Comparison of ENCODE assay signal across 26 mouse cellular contexts in genomic region chr17:73306626-73307025, GRCm38 (mm10).
DNase-seq lines count a peak whose midpoint lies in the region; ATAC-seq and TF ChIP-seq lines count a peak whose summit lies in the region.
"Had no signal": no experiment of that assay in that cellular context is flagged by ENCODE, and none has a peak within 500 bp of the region (broad histone marks: within the 10 kb centered on the region; RNA-seq: fewer than 3 reads in every experiment).

No protein-coding gene starts in this region.

- H3K4me3 ChIP-seq in hindbrain, embryonic 10.5 days: no peak overlapping the region
- no peak overlapping the region for H3K4me3 ChIP-seq in hindbrain, postnatal 0 days (ENCODE audit: low read length)
- H3K4me3 ChIP-seq: embryonic facial prominence, embryonic 10.5 days; hindbrain, embryonic 13.5 days; limb, embryonic 12.5 days; midbrain, embryonic 12.5 days; neural tube, embryonic 12.5 days had no signal

- peak overlapping the region; percentile 31; the same call in 1 of the 2 replicates for H3K27ac ChIP-seq in hindbrain, embryonic 10.5 days
- H3K27ac ChIP-seq in hindbrain, postnatal 0 days: no peak overlapping the region
- H3K27ac ChIP-seq: embryonic facial prominence, embryonic 10.5 days; hindbrain, embryonic 13.5 days; limb, embryonic 12.5 days; midbrain, embryonic 12.5 days; neural tube, embryonic 12.5 days had no signal

- intact Hi-C loops in left cerebral cortex, postnatal 4 days (cut with DNase I): no loop called here
- intact Hi-C loops in left cerebral cortex, postnatal 14 days (cut with DNase I): loop anchor here (10.0 kb wide), 2 partner anchors 178 to 408 kb away; partner anchors contain the start of gene Galnt14

- ATAC-seq in hindbrain, postnatal 0 days: no peak
- ATAC-seq: CD4-positive, CD25-positive, alpha-beta regulatory T cell, adult 4 months; forebrain, postnatal 0 days; liver, postnatal 0 days had no signal

- no peaks in the 10 kb centered on the region for H3K9me3 ChIP-seq in hindbrain, embryonic 10.5 days
- no peaks in the 10 kb centered on the region for H3K9me3 ChIP-seq in hindbrain, postnatal 0 days (ENCODE audit: low read length)
- H3K9me3 ChIP-seq: embryonic facial prominence, embryonic 10.5 days; hindbrain, embryonic 13.5 days; limb, embryonic 12.5 days; midbrain, embryonic 12.5 days; neural tube, embryonic 12.5 days had no signal

- no peak overlapping the region for H3K4me2 ChIP-seq in hindbrain, postnatal 0 days (ENCODE audit: low read depth, low read length)
- H3K4me2 ChIP-seq: heart, embryonic 11.5 days; hindbrain, embryonic 13.5 days; limb, embryonic 12.5 days; liver, embryonic 11.5 days; midbrain, embryonic 12.5 days; neural tube, embryonic 12.5 days had no signal

- TF ChIP-seq CTCF in hindbrain, postnatal 0 days (IDR thresholded peaks at IDR 0.05; ENCODE audit: low read depth): no peak

- H3K36me3 ChIP-seq in hindbrain, embryonic 10.5 days: no peaks in the 10 kb centered on the region
- H3K36me3 ChIP-seq in hindbrain, postnatal 0 days (ENCODE audit: insufficient read depth, low read length): no peaks in the 10 kb centered on the region
- H3K36me3 ChIP-seq: embryonic facial prominence, embryonic 10.5 days; hindbrain, embryonic 13.5 days; limb, embryonic 12.5 days; midbrain, embryonic 12.5 days; neural tube, embryonic 12.5 days had no signal

- WGBS in hindbrain, embryonic 10.5 days: 36% methylated on average over 7 of the region's 7 CpGs
- 41% methylated on average over 7 of the region's 7 CpGs for WGBS in hindbrain, postnatal 0 days

- H3K9ac ChIP-seq in hindbrain, postnatal 0 days (replicated peaks; ENCODE audit: low read length): no peak overlapping the region
- H3K9ac ChIP-seq: forebrain, postnatal 0 days; hindbrain, embryonic 13.5 days; limb, embryonic 12.5 days; liver, postnatal 0 days; midbrain, embryonic 12.5 days; neural tube, embryonic 12.5 days had no signal

- peaks cover 12% of the 10 kb centered on the region; the same call in 1 of the 2 replicates for H3K27me3 ChIP-seq in hindbrain, embryonic 10.5 days (ENCODE audit: insufficient read depth, poor library complexity, severe bottlenecking)
- H3K27me3 ChIP-seq in hindbrain, postnatal 0 days (ENCODE audit: insufficient read depth, low read length): no peaks in the 10 kb centered on the region
- H3K27me3 ChIP-seq: neural tube, embryonic 12.5 days had no signal

- peaks cover 25% of the 10 kb centered on the region for H3K4me1 ChIP-seq in hindbrain, embryonic 10.5 days (replicated peaks)
- no peaks in the 10 kb centered on the region for H3K4me1 ChIP-seq in hindbrain, postnatal 0 days (ENCODE audit: insufficient read depth, low read length)
- H3K4me1 ChIP-seq: neural tube, embryonic 12.5 days had no signal

- peak; percentile 24 for DNase-seq in embryo, embryonic 10 days (ENCODE audit: low spot score)
- DNase-seq in embryo, embryonic 11 days: no peak
- DNase-seq in hindbrain, embryonic 10.5 days (ENCODE audit: low spot score): peak; percentile 17
- DNase-seq in hindbrain, postnatal 0 days (ENCODE audit: low spot score): no peak
- DNase-seq in left cerebral cortex, postnatal 4 days: peak; percentile 48
- no peak for DNase-seq in left cerebral cortex, postnatal 14 days (ENCODE audit: low spot score in 2 of 2)
- peak; percentile 24 for DNase-seq in ZHBTc4 (ENCODE audit: low read depth, low spot score)
- DNase-seq in urinary bladder, postnatal 4 days (ENCODE audit: low spot score in 2 of 2): no peak
- DNase-seq: adrenal gland, postnatal 36 days; cerebellum, adult 11 months; cerebellum, adult 9-11 months; forebrain, postnatal 0 days; gastrocnemius, postnatal 25 days; heart, postnatal 14 days; kidney, adult 9 months; liver, postnatal 0 days; lung, postnatal 10 days; thymus, postnatal 25 days had no signal

Comparison
In these comparisons a context has a peak if more than half of its experiments do, and no peak if none do; other contexts are left out.
1. DNase-seq: peak in embryo, embryonic 10 days (single experiment), hindbrain, embryonic 10.5 days (single experiment), left cerebral cortex, postnatal 4 days (single experiment) and ZHBTc4 (single experiment); none in embryo, embryonic 11 days (single experiment), hindbrain, postnatal 0 days (single experiment), left cerebral cortex, postnatal 14 days (0 of 2) and urinary bladder, postnatal 4 days (0 of 2).